Mouse (Mus musculus): ENCODE measurements around the gene Cask.

DNA sequence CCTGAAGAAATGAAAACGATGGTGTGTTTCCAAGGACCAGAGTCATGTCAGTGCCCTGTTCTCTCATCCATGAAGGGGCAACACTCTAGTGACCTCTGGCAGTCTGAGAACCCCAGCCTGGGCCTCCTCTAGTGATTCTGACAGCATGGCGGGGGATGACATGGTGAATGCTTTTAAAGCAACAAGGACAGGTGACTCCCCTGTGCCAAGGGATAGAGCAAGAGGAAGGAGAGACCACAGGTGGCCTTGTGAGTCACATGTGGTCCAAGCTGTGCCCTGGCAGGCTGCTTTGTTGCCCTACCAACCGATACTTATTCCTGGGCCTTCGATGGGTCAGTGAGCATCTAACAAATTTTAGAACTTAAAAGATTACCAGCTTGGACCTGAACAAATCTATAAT, 330.6 kb downstream of the Cask start:
- TF ChIP-seq CTCF (IDR thresholded peaks at IDR 0.05; ENCODE audit: control insufficient read depth, insufficient read depth, low read length) (no peak), POLR2A (IDR thresholded peaks at IDR 0.05; ENCODE audit: borderline replicate concordance, control insufficient read depth, low read depth, low read length) (no peak)
